Mouse (Mus musculus) thymus, adult 18-20 months (tissue): ENCODE data around the gene Cyp2c37.
"Not testable (repeated sequence)": the region's sequence is repeated elsewhere in the genome, so short reads cannot be mapped to it uniquely, and the experiment has no call there.

Source experiments
- DNase-seq, 2 experiments: peaks; one replicate each; pipeline ENCODE4 v3.0.0; 2022; ENCODE audit warnings: mixed read lengths in 2 of 2

The Cyp2c37 gene

DNA sequence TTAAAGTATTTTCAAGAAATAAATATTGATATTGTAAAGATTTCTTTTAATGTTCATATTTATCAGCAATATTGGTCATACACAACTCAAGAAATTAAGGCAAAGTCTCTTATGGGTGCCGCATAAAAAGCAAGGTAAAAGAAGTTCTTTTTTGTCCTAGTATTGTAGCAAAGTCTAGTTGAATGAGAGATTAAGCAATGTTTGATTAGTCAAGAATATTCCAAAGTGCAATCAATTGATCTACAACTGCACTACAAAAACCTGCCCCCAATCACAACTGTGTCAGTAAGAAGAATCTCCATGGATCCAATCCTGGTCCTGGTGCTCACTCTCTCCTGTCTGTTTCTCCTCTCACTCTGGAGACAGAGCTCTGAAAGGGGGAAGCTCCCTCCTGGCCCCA is at the start of gene Cyp2c37:
Gene Cyp2c37 (plus strand): TSS at position 285 of the 400 bp plus-strand sequence.
- not testable (repeated sequence) for DNase-seq

DNA sequence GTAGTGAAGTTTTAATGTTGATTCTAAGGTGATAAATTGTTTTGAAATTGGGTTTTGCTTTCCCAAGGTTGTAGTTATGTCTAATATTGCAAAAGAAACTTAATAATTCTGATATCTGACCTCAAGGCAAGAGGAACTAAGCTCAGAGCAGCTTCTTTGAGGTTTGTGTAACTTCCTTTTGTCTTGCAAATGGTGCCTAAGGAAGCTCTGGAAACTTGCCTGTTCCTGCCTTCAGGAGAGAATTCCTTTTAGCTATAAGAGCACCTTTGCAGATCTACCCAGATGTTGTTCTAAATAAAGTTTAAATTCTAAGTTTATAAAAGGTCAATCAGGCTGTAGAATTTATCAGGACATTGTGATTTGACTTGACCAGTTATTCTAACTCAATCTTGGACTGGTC is 31.4 kb upstream of the Cyp2c37 start:
- DNase-seq: not testable (repeated sequence)

DNA sequence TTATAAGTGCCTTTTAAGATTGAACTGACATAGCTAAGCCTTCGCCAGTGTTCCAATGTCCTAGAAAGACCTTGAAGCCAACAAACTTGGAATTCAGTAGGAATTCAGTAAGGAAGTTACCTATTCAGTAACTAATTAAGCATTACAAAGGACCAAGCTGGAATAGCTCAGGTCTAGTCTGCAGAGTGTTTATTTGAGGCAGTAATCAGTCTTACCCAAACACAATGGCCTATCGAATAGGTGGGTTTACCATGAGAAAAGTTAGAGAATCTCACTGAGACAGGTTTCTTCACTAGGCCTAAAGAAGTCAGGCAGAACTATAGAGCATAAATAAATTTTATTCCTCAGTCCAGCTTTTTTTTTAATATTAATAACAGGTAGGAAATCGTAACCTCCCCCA is 21.1 kb upstream of the Cyp2c37 start:
- DNase-seq: not testable (repeated sequence)

DNA sequence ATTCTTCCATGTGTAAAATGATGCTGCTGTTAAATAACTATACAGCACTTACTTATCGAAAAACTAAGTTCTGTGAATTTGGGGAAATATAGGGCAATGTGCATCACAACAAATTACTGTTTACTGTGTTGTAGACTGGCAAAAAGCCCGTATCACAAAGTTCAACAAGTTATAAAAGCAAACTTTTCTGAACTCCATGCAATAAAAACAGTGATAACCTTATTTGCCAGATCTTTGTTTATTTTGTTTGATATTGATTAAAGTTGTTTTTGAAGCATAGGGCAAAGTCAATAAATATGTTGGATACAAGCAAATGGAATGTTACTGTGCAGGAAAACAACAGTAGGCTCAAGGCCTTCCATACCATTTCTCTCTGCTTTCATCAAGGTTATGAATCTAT is 2.8 kb upstream of the Cyp2c37 start:
- no peak for DNase-seq
